Mouse (Mus musculus) kidney, adult 8-10 months (tissue): ENCODE measurements around the gene Tbx3.

Experiments used
- DNase-seq, 2 experiments: peaks; one replicate each; pipeline ENCODE4 v3.0.0; 2022

The Tbx3 gene

DNA sequence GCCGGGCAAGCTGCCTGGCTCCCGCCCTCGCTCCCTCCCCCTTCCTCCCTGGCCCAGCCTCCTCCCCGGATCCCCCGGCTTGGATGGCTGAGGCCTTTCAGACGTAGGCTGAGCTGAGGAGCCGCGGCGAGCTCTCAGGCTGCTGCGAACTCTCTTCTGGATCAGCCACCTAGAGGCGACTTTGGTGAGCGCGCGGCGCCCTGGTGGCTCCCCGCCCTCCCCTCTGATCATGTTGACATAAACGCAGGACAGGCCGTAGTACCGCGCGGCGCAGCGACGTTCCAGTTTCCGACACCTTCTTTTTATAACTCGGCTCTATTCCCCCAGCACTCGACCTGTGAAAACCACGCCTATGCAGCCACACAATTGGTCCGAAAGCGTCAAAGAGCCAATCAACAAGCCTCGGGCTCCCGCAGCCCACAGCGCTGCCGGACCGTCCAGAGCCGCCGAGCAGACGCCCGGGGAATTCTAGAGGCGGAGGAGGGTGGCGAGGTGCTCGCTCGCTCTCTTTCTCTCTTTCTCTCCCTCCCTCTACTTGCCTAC lies at the start of gene Tbx3:
Gene Tbx3, plus strand, starts transcription at position 104 of the 543 bp plus-strand sequence.
- DNase-seq, result peak; percentile 86 to 87

DNA sequence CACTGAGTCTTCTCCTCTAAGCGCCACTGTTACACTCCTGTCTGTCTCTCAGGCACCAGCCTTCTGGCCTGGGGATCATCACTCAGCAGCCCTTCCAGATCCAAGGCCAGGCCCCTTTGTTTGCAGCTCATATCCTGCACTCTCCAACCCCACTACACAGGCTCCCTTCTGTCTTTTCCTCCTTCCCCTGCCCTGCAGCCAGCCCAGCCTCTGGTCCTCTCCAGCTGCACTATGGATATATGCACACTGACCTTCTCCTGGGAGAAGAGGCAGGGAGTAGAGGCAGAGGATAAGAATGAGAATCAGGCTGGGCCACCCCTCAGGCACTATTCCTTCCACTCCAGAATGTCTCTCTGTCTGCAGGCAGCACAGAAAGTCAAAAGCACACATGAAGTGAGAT lies 48.4 kb upstream of the Tbx3 start:
- DNase-seq, result no peak

DNA sequence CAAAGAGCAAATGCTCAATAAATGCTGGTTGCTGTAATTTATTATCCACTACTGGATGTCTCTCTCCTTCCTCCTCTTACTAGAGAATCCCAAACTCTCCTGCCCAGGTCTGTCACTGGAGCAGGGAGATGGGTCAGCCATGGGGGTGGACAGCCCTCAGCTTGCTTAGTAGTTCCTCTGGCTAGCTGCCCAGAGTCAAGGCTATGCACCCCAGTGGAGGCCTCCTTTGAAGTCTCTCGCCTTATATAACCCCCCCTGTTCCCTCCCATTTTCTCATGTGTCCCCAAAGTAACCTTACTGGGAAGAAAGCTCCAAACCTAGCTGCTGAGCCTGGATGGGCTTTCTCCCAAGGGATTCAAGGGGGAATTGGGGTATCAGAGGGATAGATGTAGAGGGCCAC lies 45.9 kb upstream of the Tbx3 start:
- no peak for DNase-seq

DNA sequence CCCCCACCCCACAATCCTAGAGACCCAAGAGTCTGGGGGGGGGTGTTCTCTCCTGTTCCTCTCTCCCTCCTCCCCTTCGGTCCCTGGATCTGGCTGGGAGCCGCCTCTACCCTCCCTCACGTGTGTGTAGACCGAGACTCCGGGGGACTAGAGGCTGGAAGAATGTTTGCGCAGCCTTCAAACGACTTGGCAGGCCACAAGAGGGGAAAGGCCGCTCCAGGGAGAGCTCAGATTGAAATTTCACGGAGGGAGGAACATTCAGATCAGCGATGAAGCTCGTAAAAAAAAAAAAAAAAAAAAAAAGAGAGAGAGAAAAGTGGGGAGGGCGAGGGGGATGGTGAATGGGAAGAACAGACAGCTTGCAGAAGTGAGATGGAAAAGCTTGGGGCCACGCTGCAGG lies 44.9 kb upstream of the Tbx3 start:
- DNase-seq, result no peak

DNA sequence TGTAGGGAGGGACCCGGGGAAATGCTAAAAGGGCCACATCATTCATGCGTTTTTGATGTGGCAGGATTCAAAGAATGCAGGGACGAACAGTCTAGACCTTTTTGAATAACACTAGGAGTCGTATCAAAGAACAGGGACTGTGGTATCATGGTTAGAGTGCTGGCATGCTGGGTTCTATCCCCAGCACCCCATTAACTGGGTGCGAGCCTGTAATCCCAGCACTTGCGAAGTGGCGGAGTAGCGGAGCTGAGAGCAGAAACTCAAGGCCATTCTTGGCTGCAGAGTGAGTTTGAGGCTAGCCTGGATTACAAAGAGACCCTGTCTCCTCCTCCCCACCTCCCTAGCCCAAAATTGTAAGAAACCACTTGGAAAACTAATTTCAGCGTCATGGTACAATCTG lies 44.3 kb upstream of the Tbx3 start:
- DNase-seq, result no peak

DNA sequence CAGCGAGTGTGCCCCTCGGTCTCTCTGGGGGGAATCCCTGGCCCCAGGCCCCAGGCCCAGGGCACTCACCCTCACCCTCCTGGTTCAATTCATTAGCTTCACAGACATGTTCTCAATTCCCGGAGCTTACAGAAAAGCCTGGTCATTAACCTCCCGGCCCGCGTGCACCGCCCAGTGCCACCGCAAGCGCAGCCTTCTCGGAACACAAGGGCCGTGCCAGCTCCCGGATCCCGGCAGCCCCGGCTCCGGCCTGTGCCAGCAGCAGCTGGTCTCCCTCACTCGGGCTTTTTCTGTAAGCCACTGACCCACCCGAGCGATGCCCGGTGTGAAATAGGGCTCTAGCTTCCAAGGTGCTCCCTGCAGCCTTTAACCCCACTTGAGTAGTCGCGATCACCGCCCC lies 43.8 kb upstream of the Tbx3 start:
- peak in 1 of 2 experiments; percentile 4 for DNase-seq

DNA sequence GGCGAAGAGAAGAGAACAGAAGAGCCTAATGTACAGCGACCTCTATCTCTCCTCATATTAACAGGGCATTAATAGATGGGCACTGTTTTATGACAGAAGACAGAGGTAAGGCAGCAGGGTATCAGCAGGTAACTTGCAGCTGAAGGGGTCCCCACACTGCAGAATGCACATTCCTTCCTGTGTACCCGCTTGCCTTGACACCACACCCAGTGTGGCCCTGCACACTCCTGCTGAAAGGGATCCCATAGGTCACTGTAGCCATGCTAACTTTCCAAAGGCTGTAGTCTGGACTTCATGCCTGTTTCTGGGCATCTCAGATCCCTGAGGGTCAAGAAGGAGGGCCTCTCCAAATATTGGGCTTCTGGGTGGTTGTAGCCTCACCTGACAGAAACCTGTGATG lies 42.4 kb upstream of the Tbx3 start:
- no peak for DNase-seq

DNA sequence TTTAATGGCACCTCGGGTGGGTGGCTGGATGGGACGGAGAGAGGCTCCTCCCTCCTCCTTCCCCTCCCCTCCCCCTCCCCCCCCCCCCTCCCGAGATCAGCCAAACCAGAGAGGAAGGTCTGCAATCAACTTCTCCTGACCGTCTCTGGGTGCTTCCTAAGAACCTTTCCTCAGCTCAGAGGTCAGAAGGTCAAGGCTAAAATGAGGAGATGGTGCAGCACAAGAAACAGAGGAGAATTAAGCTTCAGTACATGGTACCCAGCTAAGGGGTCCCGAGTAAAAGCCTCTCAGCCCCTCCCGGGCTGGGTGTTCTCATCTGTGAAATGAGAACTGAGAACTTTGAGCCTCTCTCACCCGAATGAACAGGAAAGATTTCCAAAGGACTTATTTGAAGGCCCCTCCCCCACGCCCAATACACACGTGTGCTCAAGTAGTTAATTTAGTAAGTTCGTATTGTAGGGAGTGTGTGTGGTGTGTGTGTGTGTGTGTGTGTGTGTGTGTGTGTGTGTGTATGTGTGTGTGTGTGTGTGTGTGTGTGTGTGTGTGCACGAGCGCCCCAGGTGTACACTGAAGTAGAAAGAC lies 41.6 kb upstream of the Tbx3 start:
- DNase-seq, result peak in 1 of 2 experiments; percentile 8

DNA sequence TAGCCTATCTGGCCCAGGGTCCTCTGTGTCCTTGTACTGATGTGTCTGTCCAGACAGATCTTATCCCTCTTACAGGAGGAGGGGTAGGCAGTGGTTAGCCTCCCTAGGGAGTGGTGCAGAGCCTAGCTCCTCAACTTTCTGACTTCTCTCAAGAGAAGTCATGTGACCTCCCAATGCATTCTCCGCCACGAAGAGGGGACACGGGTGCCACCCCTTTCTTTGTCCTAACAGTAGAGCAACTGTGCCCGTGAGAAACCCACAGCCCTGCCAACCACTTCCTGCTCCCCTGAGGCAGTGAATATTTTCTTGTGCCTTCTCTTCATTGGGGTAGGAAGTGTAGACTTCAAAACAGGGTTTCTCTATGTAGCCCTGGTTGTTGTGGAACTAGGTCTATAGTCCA lies 36.9 kb upstream of the Tbx3 start:
- DNase-seq, result no peak

DNA sequence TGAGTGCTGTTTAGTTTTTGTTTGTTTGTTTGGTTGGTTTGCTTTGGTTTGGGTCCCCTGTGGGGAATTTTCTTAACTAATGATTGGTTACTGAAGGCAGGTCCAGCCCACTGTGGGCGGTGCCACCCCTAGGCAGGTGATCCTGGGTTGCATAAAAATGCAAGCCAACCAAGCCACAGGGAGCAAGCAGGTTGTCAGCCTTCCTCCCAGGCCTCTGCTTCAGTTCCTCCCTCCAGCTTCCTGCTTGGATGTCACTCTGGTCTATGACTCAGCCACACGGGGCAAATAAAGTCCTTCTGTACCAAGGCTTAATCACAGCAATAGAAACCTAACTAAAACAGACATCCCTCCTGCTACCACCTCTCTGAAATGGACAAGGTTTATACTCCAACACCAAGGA lies 35.6 kb upstream of the Tbx3 start:
- DNase-seq, result no peak

DNA sequence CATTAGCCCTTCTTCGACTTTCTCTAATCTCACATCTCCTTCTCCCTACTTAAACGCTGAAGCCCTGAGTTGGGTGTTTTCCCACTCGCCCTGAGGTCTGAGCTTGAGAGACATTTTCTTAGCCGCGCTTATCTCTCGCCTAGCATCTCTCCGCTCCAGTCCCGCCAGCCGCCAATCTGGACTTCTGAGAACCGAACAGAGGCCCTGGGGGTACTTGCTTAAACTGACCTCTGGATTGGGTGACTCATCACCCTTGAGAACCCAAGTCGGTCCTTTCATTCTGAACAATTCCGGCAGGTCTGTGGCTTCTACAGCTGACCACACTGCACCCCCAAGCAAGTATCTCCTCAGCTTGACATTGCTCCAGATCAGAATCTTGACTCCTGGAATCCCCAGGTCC lies 32.2 kb upstream of the Tbx3 start:
- no peak for DNase-seq

DNA sequence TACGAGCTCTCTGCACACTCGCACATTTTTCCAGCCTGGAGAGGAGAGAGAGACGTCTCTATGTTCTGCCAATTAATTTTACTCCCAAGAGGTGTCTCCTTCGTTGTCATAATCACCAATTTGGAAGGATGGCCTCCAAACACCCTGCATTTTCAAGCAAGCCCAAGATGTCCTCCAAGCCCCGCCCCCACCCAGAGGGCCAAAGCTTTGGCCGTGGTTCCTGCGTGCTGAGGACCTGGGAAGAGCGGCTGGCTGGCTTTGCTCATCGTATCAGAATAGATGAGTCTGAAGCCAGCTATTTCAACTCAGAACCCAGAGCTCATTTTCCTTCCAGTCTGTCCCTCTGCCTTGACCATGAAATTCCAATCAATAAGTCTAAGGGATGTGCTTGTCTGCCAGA lies 29.4 kb upstream of the Tbx3 start:
- DNase-seq, result no peak

DNA sequence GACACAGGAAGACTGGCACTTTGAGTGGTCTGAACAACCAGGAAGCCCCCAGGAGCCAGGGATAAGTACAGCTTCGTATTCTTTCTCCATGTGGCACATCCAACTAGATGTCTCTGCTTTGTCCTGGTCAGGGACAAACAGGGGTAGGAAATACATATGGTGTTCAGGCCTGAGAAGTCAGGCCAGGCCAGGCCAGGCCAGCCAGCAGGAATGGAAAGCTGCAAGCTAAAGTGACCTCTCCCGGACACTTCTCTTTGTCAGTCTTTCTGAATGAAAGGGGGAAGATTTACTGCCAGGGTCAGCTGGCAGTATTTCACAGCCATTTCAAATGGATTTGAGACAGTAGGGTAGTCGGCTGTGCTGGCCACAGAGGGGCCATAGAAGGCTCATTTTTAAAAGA lies 28.8 kb upstream of the Tbx3 start:
- DNase-seq, result no peak

DNA sequence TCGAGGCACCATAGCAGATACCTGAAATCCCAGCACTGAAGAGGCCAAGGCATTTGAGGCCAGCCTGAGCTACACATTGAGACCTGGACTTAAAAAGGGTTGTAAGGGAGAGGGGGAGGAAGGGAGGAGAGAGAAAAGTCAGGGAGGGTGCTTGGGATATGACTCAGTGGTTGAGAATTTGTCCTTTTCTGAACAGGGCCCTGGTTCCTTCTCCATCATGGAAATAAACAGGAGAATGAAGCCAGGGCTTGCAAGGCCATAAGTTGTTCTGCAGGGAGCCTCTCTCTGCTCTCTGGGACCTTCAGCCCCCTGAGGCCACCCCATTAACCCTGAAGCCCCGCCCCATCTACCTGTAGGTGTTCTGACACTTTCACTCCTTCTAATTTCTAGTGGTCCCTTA lies 23.5 kb upstream of the Tbx3 start:
- DNase-seq, result no peak

DNA sequence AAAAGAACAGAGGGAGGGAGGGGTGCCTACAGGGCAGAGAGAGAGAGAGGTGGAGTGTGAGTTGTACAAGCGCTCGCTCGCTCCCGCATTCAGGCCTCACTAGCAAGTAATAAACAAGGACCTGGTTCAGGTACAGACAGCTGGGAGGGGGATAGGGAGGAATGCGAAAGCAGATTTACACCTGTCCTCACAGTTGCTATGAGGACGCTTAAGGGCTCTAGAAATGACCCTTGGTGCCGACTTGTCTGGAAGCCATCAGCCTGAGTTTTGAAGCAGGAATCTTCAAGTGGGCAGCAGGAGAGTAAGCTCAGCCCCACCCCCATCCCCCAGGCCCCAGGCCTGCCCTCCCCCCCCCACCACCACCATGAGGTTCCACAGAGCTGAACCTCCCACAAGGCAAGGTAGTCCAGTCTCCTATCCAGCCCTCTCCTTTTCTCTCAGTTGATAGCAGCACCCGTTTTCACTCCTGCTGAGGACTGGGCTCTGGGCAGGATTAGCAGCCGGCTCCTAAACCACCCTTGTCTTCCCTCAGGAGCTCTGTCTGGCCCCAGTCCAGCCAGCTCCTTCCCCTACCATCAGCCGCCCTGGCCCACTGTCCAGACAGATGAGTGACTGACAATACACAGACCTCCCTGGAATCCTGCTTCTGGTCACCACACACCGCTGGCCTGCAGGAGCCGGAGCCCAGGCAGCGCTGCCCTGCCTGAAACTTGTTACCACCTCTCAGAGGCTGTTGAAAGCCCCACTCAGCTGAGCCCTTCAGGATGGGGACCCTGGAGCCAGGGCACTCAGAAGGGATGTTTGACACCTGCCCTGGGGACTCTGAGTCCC lies 19.1 kb upstream of the Tbx3 start:
- no peak for DNase-seq

DNA sequence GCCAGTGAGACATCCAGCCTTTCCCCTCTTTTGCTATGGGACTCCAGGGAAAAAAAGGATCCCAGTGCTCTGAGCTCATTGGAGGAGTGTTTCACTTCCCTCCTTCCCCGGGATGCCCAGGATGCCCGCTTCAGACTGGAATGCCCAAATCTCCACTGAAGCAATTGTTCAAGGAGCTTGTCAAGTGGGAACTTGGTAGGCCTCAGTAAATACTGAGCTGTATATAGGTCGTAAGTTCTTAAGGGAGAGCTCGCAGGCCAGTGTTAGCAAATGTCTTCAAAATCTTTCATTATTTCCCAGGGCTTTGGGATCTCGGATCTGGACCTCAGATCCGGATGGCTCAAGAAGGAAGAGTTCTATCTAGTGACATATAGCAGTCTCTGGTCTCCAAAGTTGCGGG lies 14.1 kb upstream of the Tbx3 start:
- no peak for DNase-seq

DNA sequence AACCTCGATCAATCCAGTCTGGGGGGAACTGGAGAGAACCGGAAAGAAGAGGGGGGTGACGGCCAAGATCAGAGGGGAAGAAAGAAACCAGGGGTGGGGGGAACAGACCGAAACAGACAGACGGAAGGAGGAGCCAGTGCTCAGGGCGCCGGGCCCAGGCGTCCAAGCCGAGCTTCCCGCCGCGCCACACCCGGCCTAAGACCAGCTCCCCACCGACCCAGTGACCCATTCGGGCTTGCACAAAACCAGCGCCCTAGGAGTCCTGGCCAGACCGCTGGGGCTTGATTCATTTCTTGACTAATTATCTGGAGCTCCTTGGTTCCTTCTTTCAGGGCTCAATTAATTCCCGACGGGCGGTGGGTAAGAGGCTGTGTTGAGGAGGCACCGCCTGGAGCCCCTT lies 13.6 kb upstream of the Tbx3 start:
- DNase-seq, result no peak

DNA sequence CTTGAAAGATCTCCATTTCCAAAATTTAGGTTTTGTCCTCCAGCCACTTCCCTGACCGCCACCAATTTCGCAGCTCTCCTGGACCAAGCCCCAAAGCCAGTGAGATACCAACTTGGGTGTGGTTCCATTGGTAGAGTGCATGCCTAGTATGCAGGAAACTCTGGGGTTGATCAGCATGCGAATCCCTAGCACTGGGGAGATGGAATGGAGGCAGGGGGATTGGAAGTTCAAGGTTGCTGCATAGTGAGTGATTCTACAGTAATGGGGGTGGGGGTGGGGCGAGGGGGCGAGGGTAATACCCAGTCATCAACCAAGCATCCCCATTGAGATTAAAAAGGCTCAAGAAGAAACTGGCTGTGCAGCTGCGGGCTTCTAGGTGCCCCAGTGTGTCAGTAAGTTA lies 13.1 kb upstream of the Tbx3 start:
- DNase-seq, result no peak

DNA sequence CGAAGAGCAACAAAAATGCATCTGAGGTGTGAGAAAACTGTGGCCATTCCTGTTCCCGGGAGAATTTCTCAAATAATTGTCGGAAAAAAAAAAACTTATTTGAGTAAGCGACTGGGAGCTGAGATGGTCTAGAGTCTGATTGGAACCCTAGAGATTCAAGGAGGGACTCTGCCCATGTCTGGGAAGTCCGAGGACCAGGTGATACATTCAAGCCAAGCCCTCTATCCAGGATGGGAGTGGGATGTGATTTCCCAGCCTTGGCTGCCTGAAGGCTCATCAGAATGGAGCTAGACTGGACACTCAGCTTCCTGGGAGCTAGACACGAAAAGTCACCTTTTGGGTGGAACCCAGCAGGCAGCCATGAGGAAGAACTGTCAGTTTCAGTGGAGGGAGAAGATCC lies 12.7 kb upstream of the Tbx3 start:
- no peak for DNase-seq

DNA sequence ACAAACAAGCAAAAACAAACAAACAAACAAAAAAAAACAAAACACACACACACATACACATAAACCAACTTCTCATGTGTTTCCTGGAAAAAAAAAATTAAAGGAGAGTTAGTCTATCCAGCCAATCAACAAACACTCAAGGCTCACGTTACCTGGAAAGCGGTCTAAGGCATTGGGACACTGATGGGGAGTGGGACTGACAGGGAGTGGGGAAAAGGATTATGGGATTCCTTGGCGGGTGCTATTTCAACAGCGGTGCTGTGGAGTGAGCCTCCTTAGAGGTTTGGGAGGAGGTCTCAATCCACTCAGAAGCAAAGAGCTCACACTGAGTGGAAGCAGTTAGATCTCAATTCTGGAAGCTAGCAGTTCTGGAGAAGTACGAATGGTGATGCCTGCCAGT lies 12.1 kb upstream of the Tbx3 start:
- no peak for DNase-seq

DNA sequence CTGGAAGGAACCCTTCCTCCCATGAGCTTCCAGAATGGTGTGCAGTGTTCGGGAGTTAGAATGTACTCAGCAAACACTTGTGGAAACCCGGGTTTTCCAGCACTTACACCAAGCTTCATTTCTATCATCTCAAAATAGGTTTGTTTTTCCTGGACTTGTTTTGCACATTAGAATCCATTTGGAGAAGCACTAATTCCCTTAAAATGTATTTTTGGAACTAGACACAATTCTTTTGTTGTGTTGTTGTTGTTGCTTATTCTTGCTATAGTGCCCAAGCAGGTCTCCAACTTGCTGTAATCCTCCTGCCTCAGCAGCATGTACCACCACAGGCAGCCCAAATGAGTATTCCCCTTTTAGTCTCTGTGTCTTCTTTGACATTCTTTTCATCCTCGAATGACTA lies 11.4 kb upstream of the Tbx3 start:
- DNase-seq, result no peak

DNA sequence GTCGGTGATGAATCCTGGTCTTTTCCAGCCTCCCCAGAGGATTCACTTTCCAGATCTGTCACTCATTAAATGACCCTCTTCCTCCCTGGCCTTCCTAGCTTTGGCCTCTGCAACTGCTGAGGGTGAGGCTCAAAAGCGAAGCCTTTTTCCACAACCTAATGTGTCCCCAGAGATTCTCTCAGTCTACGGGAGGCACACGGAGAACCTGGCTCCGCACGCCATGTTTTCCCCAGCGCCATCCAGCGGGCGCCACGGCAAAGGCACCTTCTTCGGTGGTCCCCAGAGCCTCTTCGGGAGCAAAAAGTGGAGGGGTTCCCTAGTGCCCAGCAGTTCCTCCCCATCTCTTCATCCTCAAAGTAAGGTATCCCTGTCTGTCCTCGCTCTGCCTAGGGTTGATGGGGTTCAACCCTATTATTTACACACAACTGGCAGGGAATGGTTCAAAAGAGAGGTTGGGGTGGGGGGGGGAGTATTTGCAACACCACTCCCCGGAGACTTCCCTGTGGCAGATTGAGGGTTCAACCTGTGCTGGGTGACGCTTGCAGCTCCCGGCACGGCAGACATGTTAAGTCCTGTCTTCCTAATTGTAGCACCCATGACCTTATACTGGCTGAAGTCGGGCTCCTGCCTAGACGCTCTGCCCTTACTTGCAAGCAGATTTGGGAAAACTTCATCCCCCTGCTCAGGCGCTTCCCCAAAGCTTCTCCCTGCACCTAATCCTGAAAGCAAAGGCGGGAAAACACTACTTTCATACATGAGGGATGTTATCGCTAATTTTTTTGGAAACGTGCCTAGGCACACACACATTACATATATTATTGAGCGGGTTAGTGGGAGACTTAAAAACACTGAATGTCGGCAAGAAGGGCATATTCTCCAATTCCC lies 9.7 kb upstream of the Tbx3 start:
- DNase-seq, result no peak

DNA sequence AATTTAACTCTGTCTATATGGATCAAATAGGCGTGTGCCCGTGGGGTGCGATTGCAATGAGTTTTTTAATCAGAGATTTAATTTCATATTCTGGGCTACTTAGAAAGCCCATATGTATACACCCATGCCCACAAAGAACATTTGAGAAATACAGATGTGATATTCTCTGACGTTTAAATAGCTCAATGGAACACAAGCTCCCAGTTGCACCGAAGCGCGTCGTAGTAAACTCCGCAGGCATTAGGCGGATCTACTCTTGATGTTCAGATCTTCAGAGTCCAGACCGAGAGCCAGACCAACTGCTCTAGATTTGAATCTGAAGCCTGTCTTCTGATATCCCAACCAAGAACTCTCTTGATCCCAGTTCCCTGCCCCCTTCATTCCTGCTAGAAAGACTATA lies 9.0 kb upstream of the Tbx3 start:
- no peak for DNase-seq

DNA sequence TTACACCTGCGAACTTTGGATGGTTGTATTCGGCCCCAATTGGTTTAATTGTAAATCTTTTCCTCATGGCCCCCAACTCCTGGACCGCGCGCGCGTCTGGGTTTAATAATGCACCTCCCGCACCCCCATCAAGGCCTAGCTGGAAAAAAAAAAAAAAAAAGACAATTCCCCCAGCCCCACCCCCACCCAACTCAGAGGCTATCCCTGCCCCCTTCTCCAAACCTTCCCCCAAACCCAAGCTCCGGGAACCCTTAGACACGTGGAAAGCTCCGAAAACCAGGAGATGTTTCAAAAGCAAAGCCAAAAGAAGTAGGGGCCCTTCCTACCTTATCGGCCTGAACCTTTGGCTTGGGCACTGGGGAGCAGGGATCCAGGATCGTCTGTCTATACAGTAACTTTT lies 8.1 kb upstream of the Tbx3 start:
- DNase-seq, result no peak
